Mouse (Mus musculus) heart, embryonic 16.5 days (tissue): Measurements from ENCODE around the gene Jph4. TPM values are rescaled to one million over a fixed set of nuclear protein-coding genes. Genes with fewer than 3 reads are reported as not detected.

ENCODE experiments used
- ATAC-seq: fragments of 200-750 bp; cut with Nextera tagmentation; replicated peaks from 2 replicates; pipeline ENCODE4 v1.8.0; 2017; ENCODE audit warnings: moderate number of reproducible peaks; ENCODE audit not compliant: insufficient read depth, low FRiP score; ENCODE audit errors: extremely low read depth
- H3K27ac ChIP-seq: fragments of 300-500 bp; sonication (generic); 2 replicates; pipeline ENCODE4 v1.5.1; 2014; ENCODE audit warnings: mild to moderate bottlenecking, low read length, control low read depth, moderate library complexity
- H3K27me3 ChIP-seq: fragments of 300-500 bp; sonication (generic); 2 replicates; pipeline ENCODE4 v1.6.1; 2014; ENCODE audit warnings: low read length, mixed read lengths; ENCODE audit not compliant: control insufficient read depth, insufficient read depth
- H3K36me3 ChIP-seq: fragments of 300-500 bp; sonication (generic); 2 replicates; pipeline ENCODE4 v1.6.1; 2014; ENCODE audit not compliant: control insufficient read depth, insufficient read depth
- H3K4me1 ChIP-seq: fragments of 300-500 bp; sonication (generic); 2 replicates; pipeline ENCODE4 v1.6.1; 2014; ENCODE audit warnings: low read length, mixed read lengths; ENCODE audit not compliant: control insufficient read depth, insufficient read depth
- H3K4me2 ChIP-seq: fragments of 300-500 bp; sonication (generic); 2 replicates; pipeline ENCODE4 v1.6.1; 2014; ENCODE audit warnings: low read depth, mild to moderate bottlenecking, control low read depth, low read length
- H3K4me3 ChIP-seq: fragments of 300-500 bp; sonication (generic); 2 replicates; pipeline ENCODE4 v1.5.1; 2014; ENCODE audit warnings: mild to moderate bottlenecking, control low read depth, low read length
- H3K9ac ChIP-seq: fragments of 300-500 bp; sonication (generic); 2 replicates; pipeline ENCODE4 v1.6.1; 2014; ENCODE audit warnings: low read length, control low read depth
- H3K9me3 ChIP-seq: fragments of 300-500 bp; sonication (generic); replicated peaks from 2 replicates; pipeline ENCODE4 v1.6.1; 2016; ENCODE audit warnings: low read length; ENCODE audit not compliant: control insufficient read depth
- WGBS: fragments of 180-500 bp; shearing (Covaris S2); extraction: QIAGEN DNeasy Blood & Tissue Kit; methylation state at CpG from one replicate; pipeline ENCODE4 v1.1.7; 2014; 5-methylcytosine and 5-hydroxymethylcytosine counted together
- polyA plus RNA-seq: library from polyadenylated mRNA; unstranded; fragments of >200 nt; fragmentation: Nextera tagmentation; extraction: Ambion mirVana; gene quantifications from 2 replicates; pipeline ENCODE4 v1.2.1, GENCODE M21; 2015

Gene Jph4
- polyA plus RNA-seq, 1 experiment from 2014 or later: 0.25 TPM

DNA sequence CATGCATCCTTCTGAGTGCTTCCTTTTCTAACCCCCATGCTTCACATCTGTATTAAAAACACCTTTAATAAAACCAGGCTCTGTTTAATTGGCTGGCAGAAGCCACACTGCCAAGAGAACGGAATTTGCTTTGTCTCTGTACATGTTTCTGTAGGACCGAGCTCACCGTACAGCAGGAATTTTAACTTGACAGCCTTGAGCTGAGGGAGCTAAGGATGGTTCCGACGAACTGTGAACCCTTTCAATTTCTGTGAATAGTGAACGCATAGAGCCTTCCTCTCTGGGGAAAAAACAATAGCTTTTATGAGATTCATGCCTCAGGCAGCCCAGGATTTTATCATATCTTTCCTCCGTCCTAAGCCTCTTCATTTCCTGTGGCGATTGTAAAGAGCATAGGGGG, 5.6 kb upstream of the Jph4 start:
- H3K27me3 ChIP-seq: peaks cover 4% of the 10 kb centered on the region
- no peaks in the 10 kb centered on the region for H3K9me3 ChIP-seq
- peak overlapping the region; percentile 58 for H3K4me2 ChIP-seq
- ATAC-seq: 0 out of 2 replicates have a peak, but pooled peaks have one; percentile 14
- H3K27ac ChIP-seq: peak overlapping the region; percentile 25; the same call in 1 of the 2 replicates
- H3K4me3 ChIP-seq: peak overlapping the region; percentile 24; the same call in 1 of the 2 replicates
- H3K36me3 ChIP-seq: no peaks in the 10 kb centered on the region
- H3K9ac ChIP-seq: peak overlapping the region; percentile 41
- peaks cover 9% of the 10 kb centered on the region for H3K4me1 ChIP-seq
- 31% methylated on average over 8 of the region's 8 CpGs for WGBS

DNA sequence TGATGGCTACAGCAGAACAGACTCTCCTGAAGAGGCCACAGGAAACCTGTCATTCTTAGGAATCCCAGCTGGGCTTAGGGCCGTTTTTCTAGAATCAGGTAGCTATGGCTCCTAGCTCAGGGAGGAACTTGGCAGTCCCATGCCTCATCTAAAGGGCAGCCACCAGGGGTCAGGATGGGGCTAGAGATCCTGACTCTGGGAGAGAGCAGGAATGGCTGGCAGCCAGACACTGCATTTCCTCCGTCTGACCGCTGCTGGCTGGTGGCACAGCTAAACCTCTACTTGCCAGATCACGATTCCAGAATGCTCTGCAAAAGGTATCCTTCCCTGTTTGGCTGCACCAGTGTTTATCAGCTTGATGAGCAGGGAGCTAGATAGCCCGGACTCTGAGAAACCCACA, 5.2 kb upstream of the Jph4 start:
- peak overlapping the region; percentile 24; the same call in 1 of the 2 replicates for H3K4me3 ChIP-seq
- peak overlapping the region; percentile 58 for H3K4me2 ChIP-seq
- no peaks in the 10 kb centered on the region for H3K9me3 ChIP-seq
- under 1% methylated on average over 5 of the region's 5 CpGs for WGBS
- peak; percentile 83 for ATAC-seq
- H3K4me1 ChIP-seq: peaks cover 9% of the 10 kb centered on the region
- no peaks in the 10 kb centered on the region for H3K36me3 ChIP-seq
- peak overlapping the region; percentile 41 for H3K9ac ChIP-seq
- H3K27me3 ChIP-seq: peaks cover 8% of the 10 kb centered on the region
- peak overlapping the region; percentile 25; the same call in 1 of the 2 replicates for H3K27ac ChIP-seq

DNA sequence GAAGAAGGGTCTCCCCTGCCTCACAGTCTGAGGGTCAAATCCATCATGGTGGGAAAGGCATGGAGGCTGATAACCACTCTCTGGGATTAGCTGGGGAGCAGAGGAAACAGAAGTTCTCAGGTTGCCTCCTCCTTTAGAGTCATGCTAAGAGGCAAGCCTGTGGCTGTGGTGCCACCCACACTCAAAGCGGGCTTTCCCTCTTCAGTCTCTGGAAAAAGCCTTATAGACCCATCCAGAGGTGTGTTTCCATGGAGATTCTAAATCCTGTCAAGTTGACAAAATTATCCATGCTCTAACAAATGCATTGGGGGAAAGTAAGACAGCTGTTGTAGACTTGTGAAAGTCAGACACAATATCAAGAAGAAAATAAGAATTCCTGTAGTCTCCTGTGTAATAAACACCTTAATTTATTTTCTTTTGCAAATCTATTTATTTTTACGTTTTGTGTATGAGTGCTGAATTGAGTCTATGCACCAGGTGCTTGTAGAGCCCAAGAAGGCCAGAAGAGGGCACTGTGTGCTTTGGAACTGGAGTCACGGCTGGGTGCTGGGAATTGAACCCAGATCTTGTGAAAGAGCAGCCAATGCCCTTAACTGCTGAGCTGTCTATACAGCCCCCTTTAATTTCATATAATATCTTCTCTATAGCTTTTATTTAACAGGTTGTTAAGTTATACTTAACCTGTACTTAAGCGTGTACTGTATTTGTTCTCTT, 2.8 kb upstream of the Jph4 start:
- no peak for ATAC-seq
- Histone ChIP-seq H3K4me1 (peaks cover 19% of the 10 kb centered on the region), H3K4me3 (no peak overlapping the region), H3K9ac (no peak overlapping the region), H3K4me2 (no peak overlapping the region), H3K27me3 (peaks cover 29% of the 10 kb centered on the region), H3K36me3 (no peaks in the 10 kb centered on the region), H3K27ac (no peak overlapping the region), H3K9me3 (no peaks in the 10 kb centered on the region)
- 79% methylated on average over 4 of the region's 4 CpGs for WGBS

DNA sequence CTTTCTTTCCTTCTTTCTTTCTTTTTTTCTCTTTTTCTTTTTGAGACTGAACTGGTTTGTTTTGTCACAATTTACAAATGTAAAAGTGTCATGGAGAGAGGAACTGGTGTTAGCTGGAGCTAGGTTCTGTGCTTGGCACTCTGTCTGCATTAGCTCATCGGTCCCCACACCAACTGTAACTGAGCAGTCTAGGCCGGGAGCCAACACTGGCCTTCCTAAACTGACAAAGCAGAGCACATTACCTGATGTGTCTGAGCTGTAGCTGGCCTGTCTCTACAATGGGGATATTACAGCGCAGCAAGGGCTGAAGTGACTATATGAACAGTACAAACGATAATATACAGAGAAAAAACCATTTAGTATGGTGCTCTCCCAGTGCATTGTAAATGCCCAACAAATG, 2.1 kb upstream of the Jph4 start:
- H3K36me3 ChIP-seq: no peaks in the 10 kb centered on the region
- no peak overlapping the region for H3K4me2 ChIP-seq
- no peaks in the 10 kb centered on the region for H3K9me3 ChIP-seq
- H3K4me3 ChIP-seq: no peak overlapping the region
- peaks cover 23% of the 10 kb centered on the region for H3K4me1 ChIP-seq
- peaks cover 36% of the 10 kb centered on the region for H3K27me3 ChIP-seq
- H3K27ac ChIP-seq: no peak overlapping the region
- 57% methylated on average over 4 of the region's 4 CpGs for WGBS
- no peak overlapping the region for H3K9ac ChIP-seq
- ATAC-seq: no peak

DNA sequence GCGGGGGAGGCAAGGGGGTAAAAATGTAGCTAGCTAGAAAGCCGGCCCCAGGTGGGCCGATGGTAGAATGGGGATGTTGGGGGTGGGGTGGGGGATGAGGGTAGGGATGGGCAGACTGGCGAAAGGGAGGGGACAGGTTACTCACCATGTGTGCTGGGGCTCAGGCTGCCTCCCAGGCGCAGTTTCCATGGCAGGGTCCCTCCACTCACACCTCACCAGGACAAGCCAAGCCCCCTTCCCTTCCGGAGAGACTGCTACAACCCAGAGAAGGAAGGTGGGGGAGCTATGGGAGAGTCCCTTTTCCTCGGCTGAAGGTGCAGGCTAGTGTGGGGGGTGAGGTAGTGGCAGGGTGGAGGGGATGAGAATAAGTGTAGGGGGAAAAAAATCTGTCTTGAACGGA, 889 bp downstream of the Jph4 start:
- no peak overlapping the region for H3K27ac ChIP-seq
- no peak for ATAC-seq
- H3K9ac ChIP-seq: no peak overlapping the region
- peaks cover 60% of the 10 kb centered on the region for H3K27me3 ChIP-seq
- H3K4me2 ChIP-seq: peak overlapping the region; percentile 100
- peaks cover 14% of the 10 kb centered on the region for H3K4me1 ChIP-seq
- under 1% methylated on average over 8 of the region's 8 CpGs for WGBS
- H3K9me3 ChIP-seq: no peaks in the 10 kb centered on the region
- H3K4me3 ChIP-seq: no peak overlapping the region; the same call in 1 of the 2 replicates
- H3K36me3 ChIP-seq: no peaks in the 10 kb centered on the region

DNA sequence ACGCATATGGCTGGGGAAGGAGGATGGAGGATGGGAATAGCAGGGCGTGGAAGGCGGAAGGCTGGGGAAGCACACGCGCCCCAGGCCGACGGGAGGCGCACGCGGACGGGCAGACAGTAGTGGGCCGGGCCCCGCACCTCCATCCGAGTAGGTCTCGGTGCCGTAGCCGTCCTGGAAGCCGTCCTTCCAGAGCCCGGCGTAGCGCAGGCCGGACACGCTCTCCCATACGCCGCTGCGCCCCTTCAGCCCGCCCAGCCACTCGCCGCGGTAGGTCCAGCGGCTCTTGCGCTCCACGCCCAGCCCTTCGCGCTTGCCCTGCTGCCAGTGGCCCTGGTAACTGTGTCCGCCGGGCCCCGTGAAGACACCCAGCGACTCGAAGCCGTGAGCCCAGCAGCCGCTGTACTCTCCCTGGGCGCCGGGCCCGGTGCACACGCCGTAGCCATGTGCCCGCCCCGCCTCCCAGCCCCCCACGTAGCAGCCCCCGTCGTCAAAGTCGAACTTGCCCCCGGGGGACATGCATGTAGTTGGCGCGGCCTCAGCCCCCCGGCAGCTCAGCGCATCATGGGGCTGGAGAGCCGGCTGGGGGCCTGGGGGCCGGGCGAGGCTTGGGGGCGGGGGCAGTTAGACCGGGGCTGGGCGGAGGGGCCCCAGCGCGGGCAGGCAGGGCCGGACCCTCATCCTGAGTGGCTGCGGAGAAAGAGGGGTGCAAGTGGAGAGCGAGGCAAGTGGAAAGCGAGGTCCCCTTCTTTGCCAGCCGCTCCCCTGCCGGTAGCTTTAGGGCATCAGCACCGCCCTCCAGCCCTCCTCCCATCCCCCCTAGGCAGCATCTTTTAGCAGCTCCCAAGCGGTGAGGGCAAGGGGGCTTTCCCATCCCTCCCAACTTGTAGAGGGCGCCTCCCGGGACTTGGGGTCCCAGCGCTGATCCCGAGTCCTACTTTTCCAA, 1.7 kb downstream of the Jph4 start:
- H3K27ac ChIP-seq: no peak overlapping the region
- H3K4me1 ChIP-seq: peaks cover 14% of the 10 kb centered on the region
- under 1% methylated on average over 72 of the region's 78 CpGs for WGBS
- no peaks in the 10 kb centered on the region for H3K36me3 ChIP-seq
- H3K4me2 ChIP-seq: peak overlapping the region; percentile 100
- H3K4me3 ChIP-seq: peak overlapping the region; percentile 67
- peak; percentile 32 for ATAC-seq
- peaks cover 67% of the 10 kb centered on the region for H3K27me3 ChIP-seq
- peak overlapping the region; percentile 69 for H3K9ac ChIP-seq
- H3K9me3 ChIP-seq: no peaks in the 10 kb centered on the region

DNA sequence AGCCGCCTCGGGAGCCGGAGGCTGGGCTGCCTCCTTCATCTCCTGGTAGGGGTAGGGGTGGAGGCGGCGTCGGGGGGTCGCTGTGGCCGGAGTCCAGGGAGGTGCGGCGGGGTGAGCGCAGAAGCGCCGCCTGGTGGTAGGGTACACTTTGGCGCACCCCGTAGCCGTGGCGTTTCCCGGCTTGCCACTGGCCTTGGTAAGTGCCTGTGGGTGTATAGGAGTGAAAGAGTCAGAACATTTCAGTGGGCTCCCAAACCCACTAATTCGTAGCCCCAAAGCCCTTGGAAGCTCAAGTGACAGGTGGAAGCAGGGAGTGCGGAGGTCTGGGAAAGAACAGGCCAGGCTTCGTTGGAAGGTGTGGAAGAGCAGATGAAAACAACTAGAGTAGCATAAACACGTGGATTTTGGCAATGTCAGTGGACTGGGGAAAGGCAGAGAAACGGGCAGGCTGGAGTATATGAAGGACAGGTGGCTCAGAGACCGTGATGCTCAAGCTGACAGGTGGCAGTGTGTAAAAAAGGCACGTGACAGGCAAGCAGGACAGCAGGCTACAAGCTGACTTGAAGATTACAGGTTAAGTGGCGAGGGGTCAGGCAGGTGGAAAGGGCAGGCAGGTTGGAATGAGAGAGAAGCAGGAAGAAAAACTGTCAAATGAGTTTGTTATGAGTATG, 2.6 kb downstream of the Jph4 start:
- no peaks in the 10 kb centered on the region for H3K36me3 ChIP-seq
- H3K9me3 ChIP-seq: no peaks in the 10 kb centered on the region
- WGBS: 7% methylated on average over 26 of the region's 26 CpGs
- ATAC-seq: no peak
- peak overlapping the region; percentile 67 for H3K4me3 ChIP-seq
- no peak overlapping the region for H3K27ac ChIP-seq
- H3K4me1 ChIP-seq: peaks cover 14% of the 10 kb centered on the region
- H3K4me2 ChIP-seq: peak overlapping the region; percentile 100
- no peak overlapping the region; the same call in 1 of the 2 replicates for H3K9ac ChIP-seq
- H3K27me3 ChIP-seq: peaks cover 74% of the 10 kb centered on the region

DNA sequence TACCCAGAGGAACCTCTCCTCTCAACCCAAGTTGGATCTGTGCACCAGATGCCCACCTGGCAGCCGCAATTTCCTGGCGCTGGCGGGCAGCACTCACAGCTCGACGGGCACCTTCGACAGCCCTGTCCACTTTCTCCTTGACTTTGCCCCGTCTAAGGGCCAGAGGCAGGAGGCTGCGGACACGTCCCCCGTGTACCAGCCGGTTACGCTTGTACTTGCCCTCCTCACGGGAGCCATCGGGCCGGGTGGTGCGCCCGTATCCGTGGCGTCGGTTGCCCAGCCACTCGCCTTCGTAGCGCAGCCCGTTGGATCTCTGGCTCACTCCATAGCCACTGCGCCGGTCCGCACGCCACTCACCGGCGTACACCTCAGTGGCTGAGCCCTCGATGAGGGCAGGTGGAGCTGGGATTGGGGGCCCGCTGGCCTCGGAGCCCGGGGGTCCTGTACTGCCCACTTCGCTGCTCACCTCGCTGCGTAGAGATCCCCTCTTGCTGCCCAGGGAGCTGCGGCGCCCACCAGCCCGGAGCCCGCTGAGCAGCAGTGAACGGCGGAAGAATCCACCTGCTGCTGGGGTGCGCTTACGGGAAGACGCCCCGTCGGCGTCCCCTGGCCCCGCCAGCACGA, 3.3 kb downstream of the Jph4 start:
- H3K4me2 ChIP-seq: 0 out of 2 replicates have a peak overlapping the region, but pooled peaks have one; percentile 5
- no peak for ATAC-seq
- H3K36me3 ChIP-seq: no peaks in the 10 kb centered on the region
- H3K4me1 ChIP-seq: peaks cover 14% of the 10 kb centered on the region
- no peak overlapping the region for H3K9ac ChIP-seq
- no peak overlapping the region for H3K4me3 ChIP-seq
- 56% methylated on average over 50 of the region's 51 CpGs for WGBS
- peaks cover 74% of the 10 kb centered on the region for H3K27me3 ChIP-seq
- no peaks in the 10 kb centered on the region for H3K9me3 ChIP-seq
- H3K27ac ChIP-seq: no peak overlapping the region
